Mouse (Mus musculus): Measurements from ENCODE around the gene Zbtb32. TPM values are rescaled to one million over a fixed set of nuclear protein-coding genes. Genes with fewer than 3 reads are reported as not detected.
A peak's percentile ranks its signal among the peaks of the same experiment; 100 is the strongest.

The Zbtb32 gene
- polyA plus RNA-seq, 1 experiment: 22.7 TPM

DNA sequence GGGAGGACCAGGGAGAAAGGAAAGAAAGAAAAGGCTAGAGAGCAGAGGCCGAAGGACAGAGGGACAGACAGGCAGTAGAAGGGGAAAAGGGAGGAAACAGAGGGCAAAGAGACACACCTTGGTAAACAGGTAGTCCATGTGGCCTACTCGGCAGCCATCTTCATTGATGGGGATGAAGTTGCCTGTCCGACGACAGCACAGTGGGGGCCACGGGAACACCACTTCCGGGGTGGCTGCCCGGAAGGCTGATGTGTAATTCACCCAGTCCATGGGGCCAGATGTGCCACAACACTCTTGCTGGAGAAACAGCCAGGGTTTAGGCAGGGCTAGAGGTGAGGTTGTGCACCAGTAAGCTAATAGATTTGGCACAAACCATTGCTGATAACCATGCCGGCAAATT lies 6.2 kb upstream of the Zbtb32 start:
- TF ChIP-seq POLR2A (IDR thresholded peaks at IDR 0.05; ENCODE audit: insufficient read depth, low read length) (no peak), CTCF (IDR thresholded peaks at IDR 0.05; ENCODE audit: low read depth, low read length) (no peak), EP300 (IDR thresholded peaks at IDR 0.05; ENCODE audit: insufficient read depth, low read depth, low read length) (no peak)
- Histone ChIP-seq H3K9ac (ENCODE audit: low read depth, poor library complexity, severe bottlenecking) (no peak overlapping the region), H3K4me3 (ENCODE audit: low read depth, low read length) (no peak overlapping the region), H3K27me3 (ENCODE audit: control insufficient read depth, insufficient read depth, low read length, poor library complexity, severe bottlenecking) (no peaks in the 10 kb centered on the region), H3K9me3 (replicated peaks; ENCODE audit: control insufficient read depth, insufficient read depth, low read length, poor library complexity, severe bottlenecking) (no peaks in the 10 kb centered on the region), H3K27ac (ENCODE audit: insufficient read depth, low read length) (peak overlapping the region; percentile 43), H3K36me3 (ENCODE audit: control insufficient read depth, insufficient read depth, low read length, poor library complexity, severe bottlenecking) (no peaks in the 10 kb centered on the region), H3K4me1 (ENCODE audit: control insufficient read depth, insufficient read depth, low read length) (peaks cover 15% of the 10 kb centered on the region)

DNA sequence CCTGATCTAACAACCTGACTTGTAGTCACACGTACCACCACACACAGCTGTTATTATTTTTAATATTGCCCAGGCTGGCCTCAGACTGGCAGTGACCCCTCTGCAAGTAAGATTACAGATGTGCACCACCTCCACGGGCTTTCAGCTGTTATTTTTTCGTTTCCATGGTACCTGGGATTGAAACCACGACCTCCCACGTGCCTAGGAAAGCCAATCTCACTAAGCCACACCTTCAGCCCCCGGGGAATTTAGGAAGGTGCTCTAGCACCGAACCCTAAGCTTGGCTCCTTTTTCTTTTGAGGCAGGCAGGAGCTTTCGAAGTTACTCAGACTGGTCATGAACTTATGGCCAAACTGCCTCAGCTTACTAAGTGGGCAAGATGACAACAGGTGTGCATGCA lies 5.7 kb upstream of the Zbtb32 start:
- Histone ChIP-seq H3K27ac (ENCODE audit: insufficient read depth, low read length) (peak overlapping the region; percentile 43), H3K27me3 (ENCODE audit: control insufficient read depth, insufficient read depth, low read length, poor library complexity, severe bottlenecking) (no peaks in the 10 kb centered on the region), H3K9ac (ENCODE audit: low read depth, poor library complexity, severe bottlenecking) (no peak overlapping the region), H3K9me3 (replicated peaks; ENCODE audit: control insufficient read depth, insufficient read depth, low read length, poor library complexity, severe bottlenecking) (no peaks in the 10 kb centered on the region), H3K36me3 (ENCODE audit: control insufficient read depth, insufficient read depth, low read length, poor library complexity, severe bottlenecking) (no peaks in the 10 kb centered on the region), H3K4me1 (ENCODE audit: control insufficient read depth, insufficient read depth, low read length) (peaks cover 15% of the 10 kb centered on the region), H3K4me3 (ENCODE audit: low read depth, low read length) (no peak overlapping the region)
- TF ChIP-seq EP300 (IDR thresholded peaks at IDR 0.05; ENCODE audit: insufficient read depth, low read depth, low read length): no peak
- TF ChIP-seq CTCF (IDR thresholded peaks at IDR 0.05; ENCODE audit: low read depth, low read length): no peak
- TF ChIP-seq POLR2A (IDR thresholded peaks at IDR 0.05; ENCODE audit: insufficient read depth, low read length): no peak

DNA sequence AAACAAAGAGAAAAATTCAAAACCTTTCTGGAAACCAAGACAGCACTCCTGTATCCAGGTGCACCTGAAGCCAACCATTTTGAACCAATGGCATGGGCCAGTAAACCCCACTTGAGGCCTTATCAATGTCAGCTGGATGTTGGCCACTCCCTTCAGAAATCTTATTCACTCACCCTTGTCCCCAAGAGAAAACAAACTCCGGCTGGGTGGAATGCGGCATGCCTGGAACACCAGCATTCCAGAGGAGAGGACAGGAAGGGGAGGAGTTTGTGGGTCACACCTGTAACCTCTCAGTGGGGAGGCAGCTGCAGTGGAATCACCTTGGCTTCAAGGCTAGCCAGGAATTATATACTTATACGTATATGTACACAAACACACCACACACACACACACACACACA lies 3.9 kb upstream of the Zbtb32 start:
- Histone ChIP-seq H3K27me3 (ENCODE audit: control insufficient read depth, insufficient read depth, low read length, poor library complexity, severe bottlenecking) (no peaks in the 10 kb centered on the region), H3K27ac (ENCODE audit: insufficient read depth, low read length) (peak overlapping the region; percentile 82), H3K9ac (ENCODE audit: low read depth, poor library complexity, severe bottlenecking) (no peak overlapping the region), H3K4me1 (ENCODE audit: control insufficient read depth, insufficient read depth, low read length) (peaks cover 15% of the 10 kb centered on the region), H3K9me3 (replicated peaks; ENCODE audit: control insufficient read depth, insufficient read depth, low read length, poor library complexity, severe bottlenecking) (no peaks in the 10 kb centered on the region), H3K4me3 (ENCODE audit: low read depth, low read length) (peak overlapping the region; percentile 9; the same call in 1 of the 2 replicates), H3K36me3 (ENCODE audit: control insufficient read depth, insufficient read depth, low read length, poor library complexity, severe bottlenecking) (no peaks in the 10 kb centered on the region)
- TF ChIP-seq EP300 (IDR thresholded peaks at IDR 0.05; ENCODE audit: insufficient read depth, low read depth, low read length): peak; percentile 96
- no peak for TF ChIP-seq POLR2A (IDR thresholded peaks at IDR 0.05; ENCODE audit: insufficient read depth, low read length)

DNA sequence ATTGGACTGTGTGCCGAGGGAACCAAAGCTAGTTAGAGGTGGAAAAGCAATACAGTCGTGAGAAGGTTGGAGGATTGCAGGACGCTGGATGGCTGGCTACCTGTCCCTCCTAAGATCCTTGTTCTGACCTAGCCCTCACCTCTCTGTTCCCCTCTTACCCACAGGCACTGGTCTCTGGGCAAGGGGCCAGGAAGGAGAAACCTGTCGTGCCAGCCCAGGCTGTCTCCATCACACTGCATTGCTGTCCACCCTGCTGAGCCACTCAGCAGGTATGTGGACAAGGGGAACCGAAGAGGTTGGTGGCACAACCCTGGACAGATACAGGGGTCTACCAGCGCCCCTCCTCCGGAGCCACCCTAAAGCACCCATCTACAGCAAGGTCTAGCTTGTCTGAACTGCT lies 1.9 kb upstream of the Zbtb32 start:
- TF ChIP-seq CTCF (IDR thresholded peaks at IDR 0.05; ENCODE audit: low read depth, low read length) (no peak), POLR2A (IDR thresholded peaks at IDR 0.05; ENCODE audit: insufficient read depth, low read length) (no peak), EP300 (IDR thresholded peaks at IDR 0.05; ENCODE audit: insufficient read depth, low read depth, low read length) (no peak)
- no peaks in the 10 kb centered on the region for H3K36me3 ChIP-seq (ENCODE audit: control insufficient read depth, insufficient read depth, low read length, poor library complexity, severe bottlenecking)
- H3K9me3 ChIP-seq (replicated peaks; ENCODE audit: control insufficient read depth, insufficient read depth, low read length, poor library complexity, severe bottlenecking): no peaks in the 10 kb centered on the region
- H3K4me1 ChIP-seq (ENCODE audit: control insufficient read depth, insufficient read depth, low read length): peaks cover 15% of the 10 kb centered on the region
- no peak overlapping the region for H3K4me3 ChIP-seq (ENCODE audit: low read depth, low read length)
- H3K27me3 ChIP-seq (ENCODE audit: control insufficient read depth, insufficient read depth, low read length, poor library complexity, severe bottlenecking): no peaks in the 10 kb centered on the region
- peak overlapping the region; percentile 30 for H3K9ac ChIP-seq (ENCODE audit: low read depth, poor library complexity, severe bottlenecking)
- peak overlapping the region; percentile 82 for H3K27ac ChIP-seq (ENCODE audit: insufficient read depth, low read length)

DNA sequence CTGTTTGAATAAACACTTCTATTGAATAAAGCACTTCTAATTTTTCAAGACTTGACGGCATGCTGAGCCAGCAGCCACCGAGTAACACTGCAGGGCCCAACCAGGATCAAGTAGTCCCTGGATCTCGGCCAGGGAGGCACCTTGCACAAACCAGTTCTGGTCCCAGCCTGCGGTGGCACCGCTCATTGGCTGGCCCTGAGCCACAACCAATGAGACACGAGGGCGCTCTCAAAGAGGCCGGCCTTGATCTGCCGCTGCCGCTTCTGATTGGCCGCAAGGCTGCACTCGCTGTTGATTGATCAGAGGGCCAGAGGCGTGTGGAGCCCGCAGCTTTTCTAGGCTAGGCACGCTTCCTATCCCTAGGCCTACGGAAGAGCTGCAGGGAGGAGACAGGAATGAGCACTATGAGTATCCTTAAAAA lies 1.2 kb upstream of the Zbtb32 start:
- H3K27ac ChIP-seq (ENCODE audit: insufficient read depth, low read length): peak overlapping the region; percentile 82
- H3K4me3 ChIP-seq (ENCODE audit: low read depth, low read length): peak overlapping the region; percentile 41

DNA sequence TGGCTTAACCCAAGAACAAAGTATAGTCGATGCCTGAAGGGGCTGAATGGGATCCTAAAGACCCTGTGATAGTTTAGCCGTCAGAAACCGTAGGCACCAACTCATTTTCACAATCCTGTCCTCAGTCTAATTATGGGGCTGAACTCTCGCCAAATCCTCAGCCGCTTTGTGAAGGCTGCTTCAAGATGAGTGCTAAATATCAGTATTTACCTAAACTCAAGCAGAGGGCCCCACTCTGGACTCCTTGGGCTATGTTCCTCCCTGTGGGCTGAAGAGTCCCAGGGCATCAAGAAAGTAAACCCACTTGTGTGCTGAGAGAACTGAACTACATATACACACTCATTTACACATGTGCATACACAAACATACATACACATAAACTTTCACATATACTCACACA lies 1.9 kb downstream of the Zbtb32 start:
- Histone ChIP-seq H3K9me3 (replicated peaks; ENCODE audit: control insufficient read depth, insufficient read depth, low read length, poor library complexity, severe bottlenecking) (no peaks in the 10 kb centered on the region), H3K36me3 (ENCODE audit: control insufficient read depth, insufficient read depth, low read length, poor library complexity, severe bottlenecking) (no peaks in the 10 kb centered on the region), H3K9ac (ENCODE audit: low read depth, poor library complexity, severe bottlenecking) (no peak overlapping the region), H3K27me3 (ENCODE audit: control insufficient read depth, insufficient read depth, low read length, poor library complexity, severe bottlenecking) (no peaks in the 10 kb centered on the region), H3K4me1 (ENCODE audit: control insufficient read depth, insufficient read depth, low read length) (peaks cover 9% of the 10 kb centered on the region), H3K4me3 (ENCODE audit: low read depth, low read length) (no peak overlapping the region), H3K27ac (ENCODE audit: insufficient read depth, low read length) (no peak overlapping the region)
- TF ChIP-seq EP300 (IDR thresholded peaks at IDR 0.05; ENCODE audit: insufficient read depth, low read depth, low read length) (no peak), POLR2A (IDR thresholded peaks at IDR 0.05; ENCODE audit: insufficient read depth, low read length) (no peak), CTCF (IDR thresholded peaks at IDR 0.05; ENCODE audit: low read depth, low read length) (no peak)

More for the DNA sequence above, 1.2 kb upstream of the Zbtb32 start:
- peak overlapping the region; percentile 45 for H3K9ac ChIP-seq (ENCODE audit: low read depth, poor library complexity, severe bottlenecking)
- no peaks in the 10 kb centered on the region for H3K27me3 ChIP-seq (ENCODE audit: control insufficient read depth, insufficient read depth, low read length, poor library complexity, severe bottlenecking)
- H3K9me3 ChIP-seq (replicated peaks; ENCODE audit: control insufficient read depth, insufficient read depth, low read length, poor library complexity, severe bottlenecking): no peaks in the 10 kb centered on the region
- H3K36me3 ChIP-seq (ENCODE audit: control insufficient read depth, insufficient read depth, low read length, poor library complexity, severe bottlenecking): no peaks in the 10 kb centered on the region
- no peak for TF ChIP-seq POLR2A (IDR thresholded peaks at IDR 0.05; ENCODE audit: insufficient read depth, low read length)
- no peak for TF ChIP-seq EP300 (IDR thresholded peaks at IDR 0.05; ENCODE audit: insufficient read depth, low read depth, low read length)
- H3K4me1 ChIP-seq (ENCODE audit: control insufficient read depth, insufficient read depth, low read length): peaks cover 16% of the 10 kb centered on the region

All from ES-Bruce4 (cell line).